Mouse (Mus musculus): ENCODE data around the gene Tmem131l. TPM values are rescaled to one million over a fixed set of nuclear protein-coding genes. Genes with fewer than 3 reads are reported as not detected.
"Not testable (repeated sequence)": the region's sequence is repeated elsewhere in the genome, so short reads cannot be mapped to it uniquely, and the experiment has no call there.

The Tmem131l gene
- total RNA-seq, 2 experiments from 2014 or later, result 26.6 to 41.5 TPM

DNA sequence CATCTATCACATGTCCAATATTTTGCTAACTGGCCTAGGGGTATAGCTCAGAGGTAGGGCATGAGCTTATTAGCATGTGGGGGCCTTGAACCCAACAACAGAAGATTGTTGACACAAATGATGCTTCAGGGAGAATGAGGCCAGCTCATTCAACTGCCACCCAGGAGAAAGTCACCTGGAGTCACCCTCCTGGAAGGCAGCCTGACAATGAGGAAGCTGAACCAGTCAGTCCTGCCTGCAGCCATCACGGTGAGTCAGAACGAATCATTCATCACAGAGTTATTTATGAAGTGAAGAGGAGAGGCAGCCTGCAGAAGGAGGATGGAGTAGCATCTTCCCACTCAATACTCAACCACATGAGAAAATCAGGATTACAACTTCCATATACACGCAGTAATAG is 124.9 kb downstream of the Tmem131l start:
- no peak for DNase-seq

DNA sequence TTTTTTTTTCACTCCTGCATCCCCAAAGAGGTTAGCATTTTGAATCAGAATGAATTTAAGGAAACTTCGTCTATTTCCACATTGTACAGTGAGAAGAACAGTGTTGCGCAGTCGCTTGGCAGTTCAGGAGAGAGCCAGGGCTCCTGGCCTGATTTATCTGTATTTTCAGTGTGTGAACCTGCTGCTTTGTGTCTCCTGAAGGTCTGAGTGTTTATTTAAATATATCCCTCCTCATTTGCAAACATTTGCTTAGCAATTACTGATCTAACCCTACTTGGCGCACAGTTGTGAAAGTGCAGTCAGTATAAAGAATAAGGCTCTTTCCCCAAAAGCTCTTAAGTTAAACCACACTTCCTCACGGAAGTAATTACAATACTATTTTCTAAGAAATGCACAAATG is 129.3 kb downstream of the Tmem131l start:
- DNase-seq, result no peak

DNA sequence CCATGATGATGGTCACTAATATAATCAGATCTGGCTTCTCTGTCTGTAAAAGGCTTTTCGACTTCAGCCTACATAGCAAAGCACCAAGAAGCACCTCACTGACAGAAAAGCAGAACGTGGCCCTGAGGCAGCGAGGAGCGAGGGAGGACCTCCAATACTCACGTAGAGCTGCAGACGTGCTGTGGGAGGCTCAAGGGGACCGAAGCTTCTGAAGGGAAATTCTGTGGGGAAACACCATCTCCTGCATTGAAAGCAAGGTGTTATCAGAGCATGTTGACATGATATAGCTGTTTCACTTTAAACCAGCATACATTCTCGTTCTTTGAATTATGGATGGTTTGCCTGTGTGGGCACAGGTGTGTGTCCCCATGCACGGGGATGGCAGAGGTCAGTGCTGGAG is 133.8 kb downstream of the Tmem131l start:
- no peak for DNase-seq

DNA sequence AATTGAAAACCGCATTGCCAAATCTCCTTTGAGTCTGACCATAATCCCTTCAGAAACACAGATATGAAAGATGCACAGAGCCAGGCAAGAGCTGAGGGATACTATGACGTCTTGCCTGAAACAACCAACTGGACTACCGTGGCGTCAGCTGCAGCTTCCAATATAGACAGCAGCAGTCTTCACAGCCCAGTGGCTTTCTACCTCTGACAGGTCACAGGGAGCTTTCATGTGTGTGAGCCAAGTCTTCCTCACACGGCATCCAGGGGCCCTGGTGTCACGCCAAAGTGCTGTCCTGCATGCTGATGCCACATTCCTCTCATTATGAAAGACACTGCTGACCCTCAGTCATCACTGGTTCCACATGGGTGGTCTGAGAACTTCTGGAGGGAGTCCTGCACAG is 134.8 kb downstream of the Tmem131l start:
- DNase-seq, result no peak

DNA sequence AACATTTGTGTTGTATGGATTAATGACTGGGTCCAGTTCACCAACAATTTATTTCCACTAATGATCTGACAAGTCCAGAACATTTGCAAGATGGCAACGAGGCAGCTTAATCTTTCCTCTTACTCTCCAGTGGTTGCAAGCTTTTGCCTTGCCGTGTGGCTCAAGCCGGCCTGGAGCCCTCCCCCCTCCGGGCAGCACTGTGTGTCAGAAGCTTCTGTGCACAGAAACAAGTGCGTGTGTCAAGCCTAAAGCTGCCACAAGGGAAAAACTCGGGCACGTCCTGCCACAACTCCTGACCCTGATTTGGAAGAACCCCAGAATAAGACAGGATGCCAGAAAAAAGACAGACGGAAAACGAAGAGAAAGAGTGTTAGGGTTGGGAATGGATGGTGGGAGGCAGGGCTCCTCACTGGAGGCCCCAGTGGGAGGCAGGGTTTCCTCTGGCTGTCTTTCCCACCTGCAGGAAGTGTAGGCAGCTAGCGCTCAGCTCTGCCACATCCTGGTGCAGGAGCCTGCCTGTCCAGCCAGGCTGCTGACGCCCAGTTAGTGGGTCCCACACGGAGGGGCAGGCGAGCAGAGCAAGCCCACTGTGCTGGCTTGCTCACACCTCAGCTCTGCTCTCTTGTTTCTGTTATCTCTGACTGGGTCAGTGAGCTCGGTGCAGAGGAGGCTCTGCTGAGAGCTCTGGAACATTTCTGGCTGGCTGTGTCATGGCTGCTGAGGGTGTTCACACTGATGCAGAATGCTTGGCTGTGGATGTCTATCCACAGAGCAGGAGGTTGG is 135.6 kb downstream of the Tmem131l start:
- no peak for DNase-seq

DNA sequence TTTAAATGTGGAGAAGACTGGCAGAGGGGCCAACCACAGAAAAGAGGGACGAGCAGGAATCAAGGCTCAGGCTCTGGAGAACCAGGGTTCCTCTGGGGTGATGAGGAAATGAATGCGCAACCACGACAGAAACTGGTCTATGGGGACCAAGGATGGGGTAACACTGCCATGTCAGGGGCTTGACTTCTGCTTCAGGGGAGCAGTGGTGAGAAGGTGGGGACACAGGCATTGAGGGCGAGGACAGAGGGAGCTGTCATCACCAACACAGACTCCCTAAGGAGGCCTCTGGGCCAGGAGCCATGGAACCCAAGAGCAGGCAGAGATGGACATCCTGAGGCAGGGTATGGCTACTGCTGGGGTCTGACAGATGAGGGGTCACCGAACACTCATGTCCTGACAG is 137.0 kb downstream of the Tmem131l start:
- DNase-seq, result no peak

DNA sequence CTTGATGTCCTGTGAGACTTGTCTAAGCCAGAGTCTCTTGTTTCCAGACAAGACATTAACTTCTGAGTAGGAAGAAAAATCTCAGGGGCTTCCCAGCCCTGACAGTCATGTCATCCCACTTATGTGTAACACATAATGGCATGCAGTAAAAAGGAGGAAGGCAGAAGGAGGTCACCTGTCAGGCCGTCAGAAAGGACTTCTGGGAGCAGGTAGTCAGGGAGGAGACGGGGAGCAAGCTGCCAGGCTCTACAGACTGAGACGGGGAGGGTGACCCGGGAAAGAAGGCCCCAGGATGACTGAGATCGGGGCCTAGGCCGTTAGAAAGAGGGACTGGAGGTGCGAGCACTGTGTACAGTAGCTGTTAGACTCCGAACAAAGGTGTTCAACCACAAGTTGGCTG is 137.5 kb downstream of the Tmem131l start:
- no peak for DNase-seq

DNA sequence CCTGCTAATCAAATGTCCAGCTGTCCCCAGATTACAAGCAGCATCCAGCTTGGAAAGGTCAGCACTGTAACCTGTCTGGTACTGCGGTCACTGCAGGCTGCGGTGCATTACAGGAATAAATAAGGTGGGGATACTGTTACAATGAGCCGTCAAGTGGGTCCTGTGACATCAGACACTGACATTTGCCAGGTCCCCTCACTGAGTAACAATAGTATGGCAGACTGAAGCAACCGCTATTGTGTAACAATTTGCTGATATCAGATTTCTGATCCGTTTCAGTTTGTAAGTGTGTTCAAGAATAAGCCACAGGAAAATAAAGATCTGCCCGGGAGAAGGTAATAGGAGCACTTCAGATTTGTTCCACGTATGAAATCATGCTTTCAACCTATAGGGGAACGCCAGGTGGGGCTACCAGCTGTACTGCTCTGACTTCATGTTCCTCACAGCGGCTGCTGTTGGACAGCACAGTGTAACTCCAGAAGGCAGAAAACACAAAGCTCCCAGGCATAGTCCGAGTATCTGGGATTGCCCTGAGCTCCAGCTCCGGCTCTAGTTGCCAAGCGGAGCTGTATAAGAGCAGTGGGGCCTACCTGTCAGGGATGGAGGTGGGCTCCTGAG is 139.1 kb downstream of the Tmem131l start:
- DNase-seq, result no peak

DNA sequence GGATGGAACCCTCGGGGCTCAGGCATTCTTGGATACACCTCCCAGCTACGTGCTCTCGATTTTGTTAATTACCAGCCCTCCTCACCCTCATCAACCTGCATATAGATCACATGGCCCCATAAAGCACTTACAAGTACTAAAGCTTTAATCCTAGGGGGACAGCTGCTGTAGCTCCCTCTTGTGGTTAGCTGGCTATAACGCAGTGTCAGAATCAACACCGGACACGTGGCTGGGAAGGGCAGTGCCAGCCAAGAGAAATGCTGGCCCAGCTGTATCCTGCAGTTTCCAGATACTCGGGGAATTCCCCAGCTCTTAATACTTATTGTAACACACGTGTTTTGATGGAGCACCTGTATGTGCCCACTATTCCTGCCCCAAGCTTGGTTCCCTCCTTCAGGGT is 140.4 kb downstream of the Tmem131l start:
- DNase-seq, result peak; percentile 64

DNA sequence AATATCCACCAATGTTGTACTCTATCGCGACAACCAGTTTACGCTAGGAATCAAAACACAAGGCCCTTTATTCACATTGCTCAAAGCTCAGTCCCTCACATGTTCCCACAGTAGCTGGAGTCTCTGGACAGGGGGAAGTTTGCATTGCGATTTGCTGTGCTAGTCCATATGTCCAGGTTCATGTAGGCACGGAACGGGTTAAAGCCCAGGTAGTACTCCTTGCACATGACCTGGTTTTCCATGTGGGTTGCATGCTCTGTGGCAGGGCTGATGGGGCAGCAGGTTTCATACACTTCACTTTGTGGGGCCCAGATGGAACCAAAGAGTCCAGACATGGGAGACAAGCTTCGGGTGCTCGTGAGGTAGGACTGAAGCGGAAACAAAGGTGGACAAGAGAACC is 141.7 kb downstream of the Tmem131l start:
- DNase-seq, result no peak

DNA sequence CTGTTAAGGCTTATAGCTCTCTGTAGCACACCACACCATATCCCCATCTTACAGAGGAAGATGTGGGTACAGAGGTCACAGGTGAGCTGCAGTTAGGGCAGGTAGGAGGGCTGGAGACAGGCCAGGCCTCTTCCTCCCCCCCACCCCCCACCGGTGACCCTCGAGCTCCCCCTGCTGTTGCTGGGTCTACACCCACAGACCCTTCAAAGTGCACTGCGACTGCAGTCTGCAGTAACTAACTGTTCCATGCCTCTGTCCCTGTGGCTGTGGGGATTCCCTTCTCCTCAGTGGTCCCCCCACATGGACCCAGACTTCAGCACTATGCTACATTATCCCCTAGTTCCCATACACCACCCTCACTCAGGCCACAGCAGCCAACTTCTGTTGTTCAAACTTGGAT is 144.2 kb downstream of the Tmem131l start:
- DNase-seq, result no peak

DNA sequence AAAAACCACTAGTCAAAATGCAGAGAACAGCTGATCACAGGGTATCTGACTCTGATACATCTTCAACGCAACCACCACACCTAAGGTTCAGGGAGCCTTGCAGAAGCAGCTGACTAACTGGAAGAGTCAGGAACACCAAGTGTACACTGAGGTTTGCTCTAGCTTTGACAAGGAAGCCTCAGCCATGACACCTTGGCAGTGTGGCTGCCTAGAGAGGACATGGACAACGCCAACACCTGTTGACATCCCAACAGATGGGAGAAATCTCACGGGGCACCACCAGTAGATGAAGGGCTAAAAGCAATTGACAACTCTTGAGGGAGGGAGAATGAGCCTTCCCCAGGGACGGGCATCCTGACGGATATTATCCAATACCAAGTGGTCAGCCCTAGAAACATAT is 144.9 kb downstream of the Tmem131l start:
- DNase-seq, result no peak

DNA sequence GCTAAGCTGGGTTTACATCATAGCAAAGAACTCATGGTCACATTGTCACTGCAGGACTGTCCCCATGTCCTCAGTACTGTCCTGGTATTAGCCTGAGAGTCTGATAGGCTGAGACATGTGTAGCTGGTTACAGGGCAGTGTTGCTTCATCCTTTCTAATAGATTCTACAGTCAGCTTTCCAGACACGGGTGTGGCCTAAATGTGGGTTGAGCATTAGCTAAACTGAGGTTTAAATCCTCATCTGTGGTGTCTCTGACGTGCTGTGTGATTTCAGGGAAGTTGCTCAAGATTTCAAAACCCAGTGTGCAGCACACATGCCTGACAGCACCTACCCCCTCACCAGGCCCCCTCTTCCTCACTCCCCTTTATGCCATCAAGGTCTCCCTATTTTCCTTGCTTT is 154.8 kb downstream of the Tmem131l start:
- no peak for DNase-seq

DNA sequence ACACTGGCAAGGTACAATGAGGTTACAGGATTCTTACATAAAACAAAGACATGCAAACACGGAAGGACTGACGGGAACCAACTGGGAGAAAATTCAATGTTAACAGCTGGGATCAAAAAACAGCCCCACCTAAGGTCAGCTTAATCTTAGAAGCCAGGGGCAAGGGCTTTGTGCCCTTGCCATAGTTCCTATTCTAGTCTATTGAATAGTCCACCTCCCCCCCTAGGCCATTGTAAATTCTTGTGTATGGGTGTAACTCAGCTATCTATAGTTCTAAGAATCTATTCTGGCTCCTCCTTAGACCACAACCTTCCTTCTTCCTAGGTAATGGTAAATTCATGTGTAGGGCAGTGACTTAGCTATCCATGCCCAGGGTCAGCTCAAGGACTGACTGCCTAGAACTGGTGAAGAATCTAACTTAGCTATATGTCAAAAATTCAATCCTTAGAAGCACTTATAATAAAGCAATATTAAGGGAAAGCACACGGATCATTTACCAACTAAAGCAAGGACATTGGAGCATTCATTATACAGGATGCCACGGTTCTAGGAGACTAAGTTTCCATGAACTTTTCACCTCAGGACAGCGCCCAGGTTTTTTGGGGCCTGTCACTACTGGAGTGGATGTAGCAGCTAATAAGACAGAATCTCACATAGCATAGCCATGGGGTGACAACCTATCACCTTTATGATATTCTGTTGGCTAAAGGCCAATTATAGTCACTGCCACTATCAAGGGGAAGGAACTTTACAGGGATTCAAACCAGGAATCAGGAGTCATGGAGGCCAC is 160.5 kb downstream of the Tmem131l start:
- not testable (repeated sequence) for DNase-seq

DNA sequence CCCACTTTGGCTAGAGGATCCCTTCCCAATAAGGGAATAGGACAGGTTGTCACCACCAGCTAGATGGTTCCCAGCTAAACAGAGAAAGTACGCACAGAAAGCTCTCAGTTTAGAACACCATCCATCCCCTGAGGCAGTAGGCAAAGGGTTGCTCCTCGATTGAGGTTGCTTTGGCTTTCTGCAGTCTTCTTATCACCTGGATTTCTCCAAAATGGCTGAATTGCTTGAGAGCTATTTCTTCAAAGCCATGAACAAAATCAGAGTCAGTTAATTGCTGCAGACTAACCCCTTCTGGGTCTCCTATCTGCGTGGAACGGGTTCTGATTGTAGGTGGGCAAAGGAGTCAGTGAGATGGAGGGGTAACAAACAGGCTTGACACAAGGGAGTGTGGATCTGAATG is 161.2 kb downstream of the Tmem131l start:
- DNase-seq, result no peak

DNA sequence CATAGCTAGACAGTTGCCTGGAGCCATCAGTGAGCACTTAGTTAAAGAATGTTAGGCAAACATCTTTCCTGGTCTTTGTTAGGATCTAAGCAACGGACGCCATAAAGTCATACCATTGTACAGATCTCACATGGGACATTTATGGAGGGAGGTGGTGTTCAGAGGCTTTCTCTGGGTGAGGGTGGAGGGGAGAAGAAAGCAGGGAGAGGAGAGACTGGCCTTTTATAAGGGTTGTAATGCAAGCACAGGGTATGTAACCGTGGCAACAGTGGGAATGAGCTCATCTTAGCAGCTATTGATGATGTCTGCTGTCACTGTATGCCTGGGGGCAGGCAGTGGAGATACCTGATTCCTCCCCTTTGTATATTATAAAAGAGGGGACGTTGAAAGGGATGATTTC is 163.7 kb downstream of the Tmem131l start:
- no peak for DNase-seq

DNA sequence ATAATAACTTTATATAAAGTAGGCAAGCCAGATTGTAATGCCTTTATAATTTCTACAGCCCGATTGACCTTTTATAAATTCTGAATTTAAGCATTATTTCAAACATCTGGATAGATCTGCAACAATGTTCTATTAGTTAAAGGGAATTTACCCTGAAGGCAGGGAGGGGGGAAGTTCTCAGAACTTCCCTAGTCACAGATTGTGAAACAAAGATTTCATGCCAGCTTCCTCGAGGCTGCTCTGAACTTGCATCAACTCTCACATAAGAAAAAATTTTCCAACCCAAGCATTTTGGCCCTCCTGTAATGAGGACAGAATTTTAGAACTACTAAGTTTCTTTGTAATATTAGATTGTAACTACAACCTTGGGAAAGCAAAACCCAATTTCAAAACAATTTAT is 164.9 kb downstream of the Tmem131l start:
- not testable (repeated sequence) for DNase-seq

DNA sequence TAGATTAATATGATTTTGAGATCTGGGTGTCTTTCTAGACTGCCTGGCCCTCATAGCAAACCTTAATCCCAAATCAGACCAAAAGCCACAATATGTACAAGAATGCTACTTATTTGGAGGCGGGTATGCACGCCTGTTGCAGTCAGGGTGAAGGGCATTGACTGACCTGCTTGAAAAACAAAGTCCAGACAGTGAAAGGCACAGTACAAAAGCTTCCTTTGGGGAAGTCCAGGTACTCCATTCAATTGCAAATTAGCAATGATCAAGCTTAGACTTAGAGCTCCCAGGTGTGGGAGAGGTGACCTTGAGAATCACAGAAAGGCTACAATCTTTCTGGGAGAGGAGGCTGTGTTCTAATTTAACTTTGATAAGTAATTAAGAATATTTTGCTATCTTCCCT is 167.1 kb downstream of the Tmem131l start:
- DNase-seq, result not testable (repeated sequence)

DNA sequence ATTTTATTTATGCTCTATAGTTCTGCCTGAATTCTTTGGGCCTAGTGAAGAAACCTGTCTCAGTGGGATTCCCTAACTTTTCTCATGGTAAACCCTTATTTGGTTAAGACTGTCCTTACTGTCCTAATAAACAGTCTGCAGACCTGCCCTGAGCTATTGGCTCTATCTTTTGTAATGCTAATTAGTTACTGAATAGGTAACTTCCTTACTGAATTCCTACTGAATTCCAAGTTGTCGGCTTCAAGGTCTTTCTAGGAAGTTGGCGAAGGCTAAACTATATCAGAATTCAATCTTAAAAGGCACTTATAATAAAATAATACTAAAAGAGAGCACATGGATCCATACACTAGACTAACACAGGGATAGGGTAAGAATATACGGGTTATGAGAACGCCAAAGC is 168.0 kb downstream of the Tmem131l start:
- not testable (repeated sequence) for DNase-seq

DNA sequence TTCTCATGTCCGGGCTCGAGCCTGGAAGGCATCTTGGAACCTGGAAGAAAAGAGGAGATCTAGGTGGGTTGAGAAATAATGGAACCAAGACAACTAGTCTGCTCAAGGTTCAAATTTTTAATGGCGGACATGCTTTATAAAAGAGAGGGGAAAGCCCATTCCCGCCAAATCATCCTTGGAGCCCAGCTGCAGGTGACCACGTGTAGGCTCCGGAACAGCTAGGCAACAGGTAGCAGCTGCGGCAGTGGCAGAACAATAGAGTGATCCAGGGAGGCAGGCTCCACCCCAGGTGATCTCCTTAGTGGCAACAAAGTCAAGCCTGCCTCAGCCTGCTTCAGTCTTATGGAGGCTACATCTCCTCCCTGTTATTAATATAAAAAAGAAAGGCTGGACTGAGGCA is 168.4 kb downstream of the Tmem131l start:
- not testable (repeated sequence) for DNase-seq

DNA sequence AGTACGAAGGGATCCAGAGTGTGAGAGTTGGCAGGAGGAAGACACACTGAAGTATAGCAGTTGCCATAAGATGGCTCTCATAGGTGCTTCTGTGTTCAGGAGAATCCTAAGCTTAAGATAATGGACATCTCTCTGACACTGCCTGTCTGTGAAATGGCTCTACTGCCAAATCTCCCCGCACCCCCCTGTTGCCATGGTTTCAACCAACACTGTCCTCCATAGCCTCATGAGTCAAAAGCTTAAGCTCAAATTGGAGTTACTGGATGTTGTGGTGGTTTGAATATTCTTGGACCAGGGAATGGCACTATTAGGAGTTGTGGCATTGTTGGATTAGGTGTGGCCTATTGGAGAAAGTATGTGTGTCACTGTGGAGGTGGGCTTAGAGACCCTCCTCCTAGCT is 170.2 kb downstream of the Tmem131l start:
- no peak for DNase-seq

DNA sequence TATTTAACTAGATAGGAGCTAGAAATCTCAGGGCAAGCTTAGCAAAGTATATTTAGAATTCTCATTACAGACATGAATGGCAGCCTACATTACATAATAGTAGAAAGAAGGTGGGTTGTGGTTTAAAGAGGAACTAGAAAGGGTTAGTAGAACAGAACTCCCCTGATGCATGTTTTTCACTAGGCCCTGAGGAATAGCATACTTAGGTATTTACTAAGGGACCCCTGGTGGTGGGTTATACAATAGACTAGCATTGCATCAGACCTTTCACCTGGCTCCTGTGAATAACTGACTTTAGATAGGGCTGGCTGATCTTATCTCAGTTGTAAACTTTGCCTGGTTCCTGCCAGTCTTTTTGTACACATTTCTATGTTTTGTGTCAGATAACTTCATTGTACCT is 172.9 kb downstream of the Tmem131l start:
- not testable (repeated sequence) for DNase-seq

DNA sequence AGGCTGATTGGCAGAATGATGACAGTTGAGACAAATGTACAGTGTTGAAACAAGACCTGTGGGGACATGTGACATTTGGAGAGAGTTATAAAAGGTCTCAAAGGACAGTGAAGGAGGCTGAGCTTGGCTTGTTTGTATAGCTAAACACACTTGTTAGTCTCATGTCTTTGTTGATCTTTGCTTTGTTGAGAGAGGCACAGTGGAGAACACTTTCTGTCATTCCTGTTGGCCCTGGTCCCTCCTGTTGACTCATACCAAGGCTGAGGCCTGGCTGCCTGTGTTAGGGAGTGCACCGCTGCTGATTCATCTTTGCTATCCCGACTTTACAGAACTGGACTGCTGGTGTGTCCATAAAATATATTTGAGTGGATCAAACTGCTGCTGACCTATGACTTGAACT is 174.8 kb downstream of the Tmem131l start:
- no peak for DNase-seq

All from gastrocnemius, postnatal 10 days (tissue).